Mouse (Mus musculus) adrenal gland, postnatal 0 days (tissue): Measurements from ENCODE around the gene Hils1. TPM values are rescaled to one million over a fixed set of nuclear protein-coding genes. Genes with fewer than 3 reads are reported as not detected.

Source experiments
- polyA plus RNA-seq: library from polyadenylated mRNA; unstranded; fragments of >200 nt; fragmentation: Nextera tagmentation; extraction: Ambion mirVana; gene quantifications from 2 replicates; pipeline ENCODE4 v1.2.1, GENCODE M21; 2015

Hils1 gene
- not detected in 2 replicates for polyA plus RNA-seq

GRCm38 (mm10) chr11:94967419-94967818 is at the start of gene Hils1:
TSS of gene Hils1 (plus strand) at chr11:94967593.

GRCm38 (mm10) chr11:94936045-94936444 is 31.3 kb upstream of the Hils1 start, which contains the start of gene Col1a1:
TSS of gene Col1a1 (plus strand) at chr11:94936224.

GRCm38 (mm10) chr11:94976199-94976598 is 8.8 kb downstream of the Hils1 start, which contains the start of gene Sgca:
TSS of gene Sgca (minus strand) at chr11:94976327.

GRCm38 (mm10) chr11:94990749-94991577 is 23.6 kb downstream of the Hils1 start, which contains the start of gene Ppp1r9b:
TSS of gene Ppp1r9b (plus strand) at chr11:94991035.

GRCm38 (mm10) chr11:95009629-95010014 is 42.2 kb downstream of the Hils1 start, which contains the start of gene Samd14:
TSS of gene Samd14 (plus strand) at chr11:95009879.

Other genes with a start within 250 kb of the Hils1 start
- 0.11 TPM in 1 of 2 replicates, not detected in the other for gene Cdc34b, start 225.8 kb upstream of the Hils1 start, polyA plus RNA-seq
- not detected in 2 replicates for gene Tmem92, start 184.9 kb upstream of the Hils1 start, polyA plus RNA-seq
- 648 and 745 TPM in 2 replicates for gene Col1a1, start 31.4 kb upstream of the Hils1 start, polyA plus RNA-seq
- gene Sgca, start 8.7 kb downstream of the Hils1 start, polyA plus RNA-seq = 0.46 and 1.4 TPM in 2 replicates
- gene Ppp1r9b, start 23.4 kb downstream of the Hils1 start, polyA plus RNA-seq = 8.7 and 10.2 TPM in 2 replicates
- 14.8 and 27.2 TPM in 2 replicates for gene Samd14, start 42.3 kb downstream of the Hils1 start, polyA plus RNA-seq
- gene Pdk2, start 73.8 kb downstream of the Hils1 start, polyA plus RNA-seq = 38.4 and 48.3 TPM in 2 replicates
- gene Itga3, start 109.2 kb downstream of the Hils1 start, polyA plus RNA-seq = 12.8 and 14.5 TPM in 2 replicates
- gene Dlx3, start 152.5 kb downstream of the Hils1 start, polyA plus RNA-seq = 0.04 TPM in 1 of 2 replicates, not detected in the other
- 0.44 and 0.66 TPM in 2 replicates for gene Dlx4, start 178.7 kb downstream of the Hils1 start, polyA plus RNA-seq